Mouse (Mus musculus) frontal cortex, postnatal 25 days (tissue): ENCODE results near the gene Opa1.

ENCODE experiments used
- DNase-seq, 2 experiments: peaks; one replicate each; pipeline ENCODE4 v3.0.0; 2022; ENCODE audit warnings: low spot score in 2 of 2

Gene Opa1

DNA sequence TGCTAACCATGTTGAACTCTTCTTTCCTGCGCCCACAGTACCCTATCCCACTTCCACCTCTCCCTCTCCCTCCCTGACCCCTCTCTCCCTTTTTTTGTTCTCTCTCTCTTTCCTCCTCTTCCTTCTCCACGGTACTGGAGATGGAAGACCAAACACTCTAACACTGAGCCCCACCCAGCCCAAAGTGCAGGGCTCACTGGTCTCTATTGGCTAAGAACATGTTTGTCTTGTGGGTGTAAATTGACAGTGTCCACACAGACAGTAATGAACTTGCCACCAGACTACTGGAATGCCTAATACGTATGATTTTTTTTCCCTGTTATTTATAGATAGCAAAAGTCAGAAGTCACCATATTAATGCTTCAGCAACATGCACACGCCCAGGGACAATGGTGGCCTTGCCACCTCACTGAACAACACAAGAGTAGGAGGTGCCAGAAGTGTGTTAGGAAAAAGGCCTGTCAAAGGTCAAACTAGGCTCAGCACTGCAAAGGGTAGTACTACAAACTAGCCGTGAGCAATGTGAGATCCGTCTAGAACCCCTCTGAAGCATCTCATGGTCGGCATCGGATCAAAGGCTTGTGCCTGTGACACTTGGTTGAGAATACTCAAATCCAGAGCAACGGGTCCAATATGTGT is 77.2 kb downstream of the Opa1 start:
- DNase-seq, result no peak

- no peak for DNase-seq
Observed at GRCm38 (mm10) chr16:29656901-29657300, 77.8 kb downstream of the Opa1 start.

DNA sequence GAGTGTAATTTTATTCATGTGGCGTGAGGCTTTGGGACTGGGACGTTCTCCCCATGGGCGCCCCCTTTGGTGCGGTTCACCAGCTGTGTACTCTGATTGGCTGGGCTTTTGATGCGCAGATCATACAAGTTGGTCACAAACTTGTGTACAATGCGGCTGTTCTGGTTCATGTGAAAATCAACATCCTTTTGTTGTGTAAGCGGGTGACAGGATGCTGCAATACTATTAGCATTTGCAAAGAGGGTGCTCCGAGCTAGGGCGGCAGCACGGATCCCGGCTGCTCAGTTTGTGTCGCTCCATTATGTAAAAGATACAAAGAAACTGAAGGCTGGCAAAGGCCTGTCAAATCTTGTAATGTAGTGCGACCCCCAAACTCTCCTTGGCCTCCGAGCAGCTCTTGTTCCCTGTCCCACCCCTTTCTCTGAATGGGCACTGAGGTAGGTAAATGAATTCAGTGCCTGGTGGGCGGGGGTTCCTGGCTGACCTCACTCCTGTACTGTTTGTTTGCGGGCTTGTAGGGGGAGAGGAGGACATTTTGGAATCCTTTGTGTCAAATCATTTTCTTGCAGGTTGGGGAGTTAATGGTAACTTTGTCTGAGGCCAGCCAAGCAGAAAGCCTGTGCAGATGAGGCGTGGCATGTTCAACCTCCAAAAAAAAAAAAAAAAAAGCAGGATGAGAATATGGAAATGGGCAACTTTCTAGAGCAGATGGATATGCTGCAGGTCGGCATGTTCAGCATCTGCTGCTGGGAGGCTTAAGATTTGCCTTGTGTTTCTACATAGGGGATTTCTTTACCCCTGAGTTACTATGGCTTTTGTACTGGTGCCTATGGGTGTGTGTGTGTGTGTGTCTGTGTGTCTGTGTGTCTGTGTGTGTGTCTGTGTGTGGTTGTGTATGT is 78.8 kb downstream of the Opa1 start:
- DNase-seq, result peak in 1 of 2 experiments; percentile 33

GRCm38 (mm10) chr16:29659101-29659810 is 80.1 kb downstream of the Opa1 start:
- DNase-seq, result no peak

DNA sequence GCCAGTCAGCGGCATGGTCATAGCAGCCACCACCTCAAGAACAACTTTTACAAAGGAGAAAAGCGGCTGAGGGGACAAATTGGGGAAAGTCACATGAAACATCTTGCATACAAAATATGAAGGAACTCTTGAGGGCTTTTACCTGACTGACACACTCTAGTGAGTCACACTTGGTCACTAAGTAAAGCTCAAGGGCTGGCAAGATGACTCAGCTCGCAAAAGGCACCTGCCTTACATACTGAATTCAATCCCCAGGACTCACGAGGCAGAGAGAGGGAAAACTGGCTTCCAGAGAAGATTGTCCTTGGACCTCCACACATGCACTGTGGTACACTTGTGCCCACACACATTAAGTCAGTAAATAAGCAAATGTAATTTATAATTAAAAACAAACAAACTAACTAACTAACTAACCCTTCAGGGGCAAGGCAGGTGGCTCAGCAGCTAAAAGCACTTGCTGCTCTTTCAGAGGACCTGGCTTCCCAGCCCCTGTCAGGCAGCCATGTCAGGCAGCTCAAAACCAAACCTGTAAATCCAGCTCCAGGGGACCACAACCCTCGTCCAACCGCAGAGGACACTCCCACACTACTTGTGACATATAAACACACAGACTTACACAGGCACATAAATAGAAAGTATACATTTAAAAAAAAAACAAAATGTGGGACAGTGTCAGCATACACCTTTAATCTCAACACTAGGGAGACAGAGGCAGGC is 84.1 kb downstream of the Opa1 start:
- no peak for DNase-seq

DNA sequence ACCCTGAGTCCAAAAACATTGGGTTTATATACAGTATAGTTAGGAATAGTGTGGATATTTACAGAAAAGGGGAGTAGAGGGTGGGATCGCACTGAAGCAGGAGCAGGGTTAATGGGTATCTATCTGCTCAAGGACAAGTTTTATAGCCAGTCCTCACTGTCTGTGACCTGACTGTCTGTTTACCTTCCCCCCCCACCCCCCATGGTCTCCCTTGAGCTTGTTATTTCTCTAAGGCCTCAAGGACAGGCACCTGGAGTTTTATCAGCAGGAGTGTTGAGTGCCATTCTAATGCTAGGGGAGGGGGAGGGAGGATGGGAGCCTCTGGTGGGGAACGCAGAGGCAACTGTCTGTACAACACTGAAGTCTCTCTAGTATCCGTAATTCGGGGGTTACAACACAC is 85.3 kb downstream of the Opa1 start:
- DNase-seq, result no peak

GRCm38 (mm10) chr16:29666991-29667701 is 88.0 kb downstream of the Opa1 start:
- DNase-seq, result no peak

GRCm38 (mm10) chr16:29667702-29668061 is 88.5 kb downstream of the Opa1 start:
- no peak for DNase-seq

- no peak for DNase-seq
Observed at GRCm38 (mm10) chr16:29668451-29668850, 89.3 kb downstream of the Opa1 start.

DNA sequence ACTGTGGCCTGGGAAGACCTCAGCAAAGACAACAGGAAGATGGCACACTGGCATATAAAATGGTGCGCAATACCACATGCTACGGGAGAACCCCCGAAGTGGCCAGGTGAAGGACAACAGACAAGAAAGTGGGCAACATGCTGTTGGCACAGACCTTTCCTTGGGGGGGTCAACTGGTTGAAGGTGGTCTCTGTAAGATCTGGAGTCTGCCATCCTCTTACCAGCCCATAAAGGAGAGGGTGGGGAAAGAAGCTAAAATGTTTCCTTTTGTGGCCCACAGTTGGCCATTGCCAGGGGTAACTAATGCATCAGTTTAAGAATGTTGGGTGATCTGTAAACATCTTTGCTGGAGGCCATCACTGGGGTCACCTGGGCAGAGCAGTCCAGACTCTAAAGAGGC is 91.7 kb downstream of the Opa1 start:
- DNase-seq, result no peak

- no peak for DNase-seq
Observed at GRCm38 (mm10) chr16:29673230-29673629, 94.1 kb downstream of the Opa1 start.

DNA sequence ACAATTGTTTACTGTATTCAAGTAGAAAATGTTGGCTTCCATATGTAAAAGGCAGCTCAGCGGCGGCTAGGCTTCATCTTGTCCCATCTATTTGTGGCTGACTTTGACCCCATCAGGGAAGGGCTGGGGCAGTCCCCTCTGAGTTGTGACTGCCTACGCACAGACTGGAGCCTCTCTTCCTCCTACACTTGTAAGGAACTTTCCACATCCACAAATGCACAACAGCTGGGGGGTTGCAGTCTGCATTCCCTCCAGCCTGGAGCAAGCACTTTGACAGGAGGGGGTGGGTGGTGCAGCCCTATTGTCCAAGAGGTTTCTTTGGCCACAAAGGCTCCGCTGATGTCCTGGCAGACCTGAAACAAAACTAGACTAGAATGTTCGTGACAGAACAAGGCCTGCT is 100.5 kb downstream of the Opa1 start:
- no peak for DNase-seq

- DNase-seq, result no peak
Observed at GRCm38 (mm10) chr16:29680548-29681175, 101.5 kb downstream of the Opa1 start.

DNA sequence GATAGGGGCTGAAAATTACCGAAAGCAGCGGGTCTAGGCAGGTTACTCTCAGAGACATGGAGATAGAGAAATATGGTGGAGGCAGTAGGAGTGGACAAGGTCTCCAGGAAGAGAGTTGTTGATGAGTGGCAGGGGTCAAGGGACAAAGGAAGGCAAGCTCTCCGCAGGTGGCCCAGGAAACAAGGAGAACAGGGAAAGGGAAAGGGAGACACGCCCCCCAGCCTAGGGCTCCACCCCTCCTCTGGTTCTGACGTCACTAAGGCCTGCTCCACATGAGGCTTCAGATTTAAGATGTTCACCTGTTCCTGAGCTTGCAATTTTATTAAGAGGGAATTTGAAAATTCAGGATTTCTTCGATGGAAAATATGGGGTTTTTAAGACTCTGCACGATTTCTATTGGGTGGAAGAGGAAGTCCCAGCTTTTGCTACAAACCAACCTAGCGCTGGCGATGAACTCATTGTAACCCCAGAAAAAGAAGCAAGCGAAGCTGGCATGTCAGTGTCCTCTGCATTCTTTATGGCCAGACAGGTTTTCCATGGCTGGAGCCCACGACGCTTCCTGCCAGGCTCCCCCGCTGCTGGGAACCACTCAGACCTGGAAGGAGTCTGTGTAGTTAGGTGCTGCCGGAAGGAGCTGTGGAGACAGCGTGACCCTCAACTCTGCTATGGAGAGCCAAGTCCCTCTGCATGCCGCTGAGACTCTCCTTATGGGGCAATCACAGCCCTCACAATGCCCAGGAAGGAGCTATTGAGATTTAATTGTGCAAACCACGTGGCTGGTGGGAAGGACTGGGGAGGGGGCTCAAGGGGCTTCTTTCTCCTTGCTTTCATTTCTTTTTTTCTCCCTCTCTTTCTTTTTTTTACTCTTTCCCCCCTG is 103.7 kb downstream of the Opa1 start:
- no peak for DNase-seq

DNA sequence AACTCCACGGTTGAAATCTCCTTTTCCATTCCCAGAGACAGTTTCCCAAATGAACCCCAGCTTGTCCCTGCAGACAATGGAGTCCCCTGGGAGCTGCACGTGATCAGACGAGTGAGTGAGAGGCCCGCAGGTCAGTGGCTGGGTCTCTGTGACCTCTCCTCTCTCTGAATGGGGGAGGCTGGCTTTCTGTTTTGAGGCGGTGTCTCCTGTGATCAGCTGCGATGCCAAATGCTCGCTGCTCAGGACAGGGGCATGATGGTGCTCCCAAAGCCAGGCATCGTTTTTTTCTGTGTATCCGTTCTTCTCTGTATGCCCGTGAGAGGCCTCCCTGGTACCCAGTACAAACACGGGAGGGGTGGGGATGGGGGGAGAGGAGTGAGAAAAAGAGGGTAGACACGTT is 104.4 kb downstream of the Opa1 start:
- no peak for DNase-seq

DNA sequence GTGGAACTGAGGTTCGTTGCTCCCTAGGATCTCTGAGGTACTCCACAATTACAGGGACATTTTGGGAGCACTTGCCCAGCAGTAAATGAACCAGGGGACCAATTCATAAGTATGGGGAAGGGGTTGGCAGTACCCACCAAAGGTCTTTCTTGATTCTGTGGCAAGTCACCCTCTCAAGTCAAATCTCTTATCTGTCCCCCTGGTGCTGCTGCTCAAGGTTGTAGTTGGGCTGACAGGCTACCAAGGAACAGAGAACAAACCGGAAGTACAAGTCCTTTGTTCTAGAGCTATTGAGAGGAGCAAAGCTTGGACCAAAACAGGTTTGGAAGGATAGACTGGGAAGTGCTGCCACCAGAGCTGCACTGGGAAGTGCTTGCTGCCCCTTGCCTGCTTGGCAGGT is 105.0 kb downstream of the Opa1 start:
- no peak for DNase-seq

GRCm38 (mm10) chr16:29684641-29685040 is 105.5 kb downstream of the Opa1 start:
- DNase-seq, result no peak

GRCm38 (mm10) chr16:29686141-29686540 is 107.0 kb downstream of the Opa1 start:
- no peak for DNase-seq

GRCm38 (mm10) chr16:29687987-29688885 is 109.1 kb downstream of the Opa1 start:
- DNase-seq, result no peak
